Mouse (Mus musculus): ENCODE data around the gene Adprhl1.

The Adprhl1 gene

DNA sequence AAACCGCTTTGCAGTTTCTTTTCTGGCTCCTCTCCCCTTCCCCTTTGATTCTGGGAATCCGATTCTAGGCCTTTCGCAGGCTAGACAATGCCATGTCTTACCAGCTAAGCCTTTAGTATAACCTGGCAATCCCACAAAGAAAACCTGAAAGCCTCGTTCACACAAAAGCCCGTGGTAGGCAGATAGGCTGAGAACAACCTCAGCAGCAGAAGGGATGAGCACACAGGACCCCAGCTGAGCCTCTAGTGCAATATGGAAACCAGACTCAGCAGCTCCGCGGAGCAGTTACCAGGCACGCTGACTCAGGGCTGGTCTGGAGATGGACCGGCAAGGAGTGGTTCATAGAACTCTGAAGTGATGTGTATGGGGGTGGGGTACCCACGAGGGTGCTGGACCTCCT, 59.1 kb downstream of the Adprhl1 start:
- Histone ChIP-seq H3K36me3 (ENCODE audit: control insufficient read depth, insufficient read depth, low read length, poor library complexity, severe bottlenecking) (no peaks in the 10 kb centered on the region), H3K27me3 (ENCODE audit: control insufficient read depth, insufficient read depth, low read length, poor library complexity, severe bottlenecking) (no peaks in the 10 kb centered on the region)
- no peak for DNase-seq (ENCODE audit: low read depth, low spot score)

DNA sequence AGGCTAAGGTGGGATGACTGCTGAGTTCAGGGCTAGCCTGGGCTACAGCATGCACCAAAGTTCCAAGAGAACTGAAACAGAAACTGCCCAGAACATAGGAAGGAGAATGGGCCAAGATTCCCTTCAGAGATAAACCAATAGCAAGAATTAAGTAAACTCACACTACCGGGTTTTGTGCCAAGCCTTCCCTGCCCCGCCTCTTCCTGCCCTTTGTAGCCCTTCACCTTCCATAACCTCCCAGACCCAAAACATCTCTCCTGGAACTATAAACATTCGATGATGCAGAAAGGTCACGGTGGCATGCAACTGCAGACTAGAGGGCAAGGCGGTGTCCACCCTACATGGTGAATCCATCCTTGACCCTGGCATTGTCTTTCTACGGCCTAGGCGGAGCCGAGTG, 63.7 kb downstream of the Adprhl1 start:
- Histone ChIP-seq H3K27me3 (ENCODE audit: control insufficient read depth, insufficient read depth, low read length, poor library complexity, severe bottlenecking) (no peaks in the 10 kb centered on the region), H3K36me3 (ENCODE audit: control insufficient read depth, insufficient read depth, low read length, poor library complexity, severe bottlenecking) (no peaks in the 10 kb centered on the region)

DNA sequence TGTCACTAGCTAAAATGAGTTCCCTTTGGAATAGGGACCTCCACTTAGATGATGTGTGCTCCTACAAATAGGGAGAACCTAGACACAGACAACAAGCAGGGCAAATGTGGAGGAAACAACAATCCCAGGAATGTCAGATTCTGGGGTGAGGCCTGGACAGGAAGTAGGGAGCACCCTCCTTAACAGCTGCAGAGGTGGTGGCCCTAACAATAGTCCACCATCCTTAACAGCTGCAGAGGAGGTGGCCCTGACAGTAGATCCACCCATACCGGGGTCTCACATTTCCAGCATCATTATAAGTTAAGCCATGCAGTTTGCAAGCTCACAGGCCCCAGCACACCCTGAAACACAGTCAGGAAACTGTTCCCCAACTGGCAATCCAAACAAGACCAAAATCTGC, 65.1 kb downstream of the Adprhl1 start:
- H3K36me3 ChIP-seq (ENCODE audit: control insufficient read depth, insufficient read depth, low read length, poor library complexity, severe bottlenecking) = no peaks in the 10 kb centered on the region

More for the DNA sequence above, 63.7 kb downstream of the Adprhl1 start:
- DNase-seq (ENCODE audit: low read depth, low spot score) = no peak

DNA sequence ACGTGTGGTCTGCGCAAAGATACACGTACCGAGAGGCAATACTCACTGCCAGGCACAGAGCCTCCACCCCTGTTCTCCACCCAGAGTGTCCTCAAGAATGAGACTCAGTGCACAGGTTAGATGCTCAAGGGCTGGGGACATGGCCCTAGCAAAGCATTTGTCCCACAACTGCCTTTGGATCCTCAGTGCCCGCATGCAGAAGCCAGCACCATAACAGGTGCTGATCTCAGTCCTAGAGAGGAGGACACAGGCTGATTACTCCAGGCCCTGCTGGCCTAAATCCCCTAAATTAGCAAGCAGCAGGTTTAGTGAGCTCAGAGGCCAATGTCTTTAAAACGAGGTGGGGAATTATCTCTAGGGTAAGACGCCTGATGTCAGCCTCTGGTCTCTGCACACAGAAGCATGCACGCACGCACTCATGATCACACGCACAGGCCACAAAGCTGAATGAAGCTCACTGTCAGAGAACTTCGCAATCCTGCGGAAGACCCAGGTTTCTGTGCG, 65.9 kb downstream of the Adprhl1 start:
- DNase-seq (ENCODE audit: low read depth, low spot score) = no peak
- Histone ChIP-seq H3K36me3 (ENCODE audit: control insufficient read depth, insufficient read depth, low read length, poor library complexity, severe bottlenecking) (no peaks in the 10 kb centered on the region), H3K27me3 (ENCODE audit: control insufficient read depth, insufficient read depth, low read length, poor library complexity, severe bottlenecking) (no peaks in the 10 kb centered on the region)

More for the DNA sequence above, 65.1 kb downstream of the Adprhl1 start:
- H3K27me3 ChIP-seq (ENCODE audit: control insufficient read depth, insufficient read depth, low read length, poor library complexity, severe bottlenecking) = no peaks in the 10 kb centered on the region
- no peak for DNase-seq (ENCODE audit: low read depth, low spot score)

DNA sequence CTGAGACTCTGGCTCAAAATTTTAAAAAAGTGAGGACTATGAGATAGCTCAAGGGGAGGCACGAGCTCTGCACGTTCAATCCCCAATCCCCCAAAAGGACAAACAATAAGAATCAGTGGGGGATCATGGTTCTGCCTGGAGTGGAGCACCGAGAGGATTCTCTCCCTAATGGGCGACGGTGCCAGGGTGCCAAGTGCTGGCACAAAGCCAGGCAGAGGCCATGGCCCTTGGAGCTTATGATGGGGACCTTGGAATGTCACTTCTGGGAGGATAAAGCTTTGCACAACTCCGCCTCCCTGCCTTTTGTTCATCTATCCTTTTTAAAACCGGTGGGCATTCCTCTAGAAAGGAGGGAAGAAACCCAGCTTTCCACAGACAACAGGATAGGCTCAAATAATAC, 66.3 kb downstream of the Adprhl1 start:
- Histone ChIP-seq H3K36me3 (ENCODE audit: control insufficient read depth, insufficient read depth, low read length, poor library complexity, severe bottlenecking) (no peaks in the 10 kb centered on the region), H3K27me3 (ENCODE audit: control insufficient read depth, insufficient read depth, low read length, poor library complexity, severe bottlenecking) (no peaks in the 10 kb centered on the region)
- no peak for DNase-seq (ENCODE audit: low read depth, low spot score)

DNA sequence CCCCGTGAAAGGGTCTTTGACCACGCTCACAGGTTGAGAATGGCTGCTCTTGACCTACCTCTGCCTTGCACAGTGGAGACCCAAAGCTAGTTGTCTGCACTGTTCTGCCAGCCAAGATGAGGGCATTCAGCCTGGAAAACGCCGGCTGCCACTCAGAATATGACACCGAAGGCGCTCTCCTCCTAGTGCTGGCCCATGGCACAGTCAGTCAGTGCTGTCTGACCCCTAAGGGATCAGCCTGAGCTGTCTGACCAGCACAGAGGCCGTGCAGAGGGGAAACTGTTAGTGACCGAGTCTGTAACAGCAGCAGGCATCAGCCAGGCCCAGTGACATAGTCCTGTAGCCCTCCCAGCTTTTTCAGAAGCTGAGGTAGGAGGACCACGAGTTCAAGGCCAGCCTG, 66.7 kb downstream of the Adprhl1 start:
- H3K27me3 ChIP-seq (ENCODE audit: control insufficient read depth, insufficient read depth, low read length, poor library complexity, severe bottlenecking) = no peaks in the 10 kb centered on the region
- no peak for DNase-seq (ENCODE audit: low read depth, low spot score)
- no peaks in the 10 kb centered on the region for H3K36me3 ChIP-seq (ENCODE audit: control insufficient read depth, insufficient read depth, low read length, poor library complexity, severe bottlenecking)

DNA sequence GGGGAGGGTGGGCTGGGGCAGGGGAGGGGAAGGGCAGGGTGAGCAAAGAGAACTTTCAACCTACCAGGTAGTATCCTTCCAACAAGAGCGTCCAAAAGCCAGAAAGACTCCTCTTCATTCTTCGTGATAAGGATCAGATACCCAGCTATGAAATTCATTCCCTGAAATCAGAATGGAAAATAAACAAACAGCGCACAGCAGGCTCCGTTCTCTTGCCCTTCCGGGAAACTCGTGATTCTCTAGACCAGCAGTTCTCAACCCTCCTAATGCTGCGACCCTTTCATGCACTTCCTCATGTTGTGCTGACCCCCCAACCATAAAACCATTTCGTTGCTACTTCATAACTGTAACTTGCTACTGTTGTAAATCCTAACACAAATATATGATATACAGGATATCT, 67.1 kb downstream of the Adprhl1 start:
- Histone ChIP-seq H3K36me3 (ENCODE audit: control insufficient read depth, insufficient read depth, low read length, poor library complexity, severe bottlenecking) (no peaks in the 10 kb centered on the region), H3K27me3 (ENCODE audit: control insufficient read depth, insufficient read depth, low read length, poor library complexity, severe bottlenecking) (no peaks in the 10 kb centered on the region)
- no peak for DNase-seq (ENCODE audit: low read depth, low spot score)

DNA sequence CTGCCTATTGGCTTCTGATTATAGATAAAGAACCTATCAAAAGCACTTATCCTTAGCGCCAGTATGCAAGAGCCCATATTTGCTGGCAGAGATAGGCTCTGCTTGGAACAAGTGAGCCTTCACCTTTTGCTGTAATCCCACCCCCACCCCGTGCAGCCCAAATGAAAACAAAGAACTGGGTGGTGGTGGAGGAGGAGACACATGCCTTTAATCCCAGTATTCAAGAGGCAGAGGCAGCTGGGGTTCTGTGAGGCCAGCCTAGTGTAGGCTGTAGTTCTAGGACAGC, 72.3 kb downstream of the Adprhl1 start:
- no peak for DNase-seq (ENCODE audit: low read depth, low spot score)
- H3K36me3 ChIP-seq (ENCODE audit: control insufficient read depth, insufficient read depth, low read length, poor library complexity, severe bottlenecking) = no peaks in the 10 kb centered on the region
- no peaks in the 10 kb centered on the region for H3K27me3 ChIP-seq (ENCODE audit: control insufficient read depth, insufficient read depth, low read length, poor library complexity, severe bottlenecking)

DNA sequence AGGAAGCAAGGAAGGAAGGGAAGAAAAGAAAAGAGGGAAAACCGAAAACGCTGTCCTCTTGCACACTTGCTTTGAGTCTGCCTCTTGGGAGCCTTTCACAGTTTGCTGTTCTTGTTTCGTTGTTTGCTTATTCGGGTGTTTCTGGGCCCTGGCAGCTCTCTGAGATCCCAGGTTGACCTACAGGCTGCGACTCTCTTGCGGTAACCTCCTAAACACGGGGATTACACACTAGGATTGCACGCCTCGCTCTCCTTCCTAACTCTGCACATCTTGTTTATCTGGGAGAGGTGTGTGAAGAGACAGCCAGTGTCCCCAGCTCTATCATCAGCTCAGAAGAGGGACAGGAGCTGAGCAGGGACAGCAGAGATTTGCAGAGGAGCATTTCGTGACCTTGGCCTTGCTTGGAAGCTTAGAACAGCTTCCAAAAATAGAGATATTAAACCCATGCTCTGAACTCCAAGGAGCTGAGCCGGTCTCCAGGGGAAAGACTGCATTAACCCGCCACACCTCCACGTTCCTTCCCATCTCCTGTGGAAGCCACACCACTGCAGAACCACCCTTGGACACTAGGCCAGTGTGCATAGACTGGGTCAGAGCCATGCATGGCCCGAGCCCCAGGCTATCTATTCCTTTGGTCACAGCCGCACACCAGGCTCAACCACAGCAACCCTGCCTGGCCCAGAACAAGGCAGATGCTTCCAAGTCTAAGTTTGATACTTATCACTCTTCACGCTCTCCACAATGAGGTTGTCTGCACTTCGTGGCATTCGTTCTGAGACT, 72.9 kb downstream of the Adprhl1 start:
- H3K36me3 ChIP-seq (ENCODE audit: control insufficient read depth, insufficient read depth, low read length, poor library complexity, severe bottlenecking) = no peaks in the 10 kb centered on the region
- H3K27me3 ChIP-seq (ENCODE audit: control insufficient read depth, insufficient read depth, low read length, poor library complexity, severe bottlenecking) = no peaks in the 10 kb centered on the region
- no peak for DNase-seq (ENCODE audit: low read depth, low spot score)

DNA sequence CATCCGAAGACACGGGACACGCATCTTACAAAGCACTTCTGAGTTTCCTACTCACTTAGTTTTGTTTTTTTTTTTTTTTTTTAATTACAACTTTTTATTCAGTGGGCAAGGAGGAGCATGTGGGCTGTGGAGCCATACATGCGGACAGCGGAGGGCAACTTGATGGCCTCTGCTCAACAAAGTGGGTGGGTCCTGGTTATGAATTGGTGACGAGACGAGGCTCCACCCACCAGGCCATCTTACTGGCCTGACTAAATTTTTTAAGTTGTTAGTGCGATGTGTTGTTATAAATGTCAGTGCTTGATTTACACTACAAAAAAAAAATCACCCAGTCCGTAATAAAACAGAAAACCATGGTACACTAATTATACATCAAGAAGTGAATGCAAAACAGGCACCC, 73.6 kb downstream of the Adprhl1 start:
- no peaks in the 10 kb centered on the region for H3K27me3 ChIP-seq (ENCODE audit: control insufficient read depth, insufficient read depth, low read length, poor library complexity, severe bottlenecking)
- H3K36me3 ChIP-seq (ENCODE audit: control insufficient read depth, insufficient read depth, low read length, poor library complexity, severe bottlenecking) = no peaks in the 10 kb centered on the region
- DNase-seq (ENCODE audit: low read depth, low spot score) = no peak

DNA sequence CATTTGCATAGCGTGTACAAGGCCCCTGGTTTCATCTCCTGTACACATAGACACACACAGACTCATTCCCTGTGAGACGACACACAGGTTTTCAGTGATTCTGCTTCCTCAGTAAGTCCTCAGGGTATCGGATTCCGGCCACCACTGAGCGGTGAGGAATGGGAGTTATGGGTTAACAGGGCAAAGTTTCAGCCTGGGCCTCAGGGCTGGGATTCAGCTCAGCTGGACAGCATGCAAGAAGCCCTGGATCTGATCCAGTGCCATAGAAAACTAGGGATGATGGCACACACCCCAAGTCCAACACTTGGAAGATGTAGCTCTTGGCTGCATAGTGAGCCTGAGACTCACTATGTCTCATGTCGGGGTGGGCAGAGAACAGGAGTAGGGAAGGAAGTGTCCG, 74.0 kb downstream of the Adprhl1 start:
- no peaks in the 10 kb centered on the region for H3K36me3 ChIP-seq (ENCODE audit: control insufficient read depth, insufficient read depth, low read length, poor library complexity, severe bottlenecking)
- DNase-seq (ENCODE audit: low read depth, low spot score) = no peak

DNA sequence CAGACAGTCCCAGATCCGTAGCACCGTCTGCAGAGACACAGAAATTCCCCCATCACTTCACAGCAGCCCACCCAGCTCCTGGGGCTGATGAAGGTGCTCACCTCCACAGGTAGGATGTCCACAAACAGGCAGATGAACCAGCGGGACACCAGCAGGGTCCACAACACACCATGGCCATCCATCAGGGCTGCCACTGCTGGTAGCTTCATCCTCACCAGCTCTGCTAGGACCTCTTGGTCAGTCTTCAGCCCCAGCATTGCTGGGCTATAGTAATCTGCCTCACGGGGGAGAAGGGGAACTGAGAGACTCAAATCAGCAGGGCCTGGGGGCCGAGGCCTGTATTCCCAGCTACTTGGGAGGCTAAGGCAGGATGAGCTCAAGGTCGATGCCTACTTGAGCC, 74.5 kb downstream of the Adprhl1 start:
- no peaks in the 10 kb centered on the region for H3K27me3 ChIP-seq (ENCODE audit: control insufficient read depth, insufficient read depth, low read length, poor library complexity, severe bottlenecking)
- no peak for DNase-seq (ENCODE audit: low read depth, low spot score)

More for the DNA sequence above, 74.0 kb downstream of the Adprhl1 start:
- H3K27me3 ChIP-seq (ENCODE audit: control insufficient read depth, insufficient read depth, low read length, poor library complexity, severe bottlenecking) = no peaks in the 10 kb centered on the region

DNA sequence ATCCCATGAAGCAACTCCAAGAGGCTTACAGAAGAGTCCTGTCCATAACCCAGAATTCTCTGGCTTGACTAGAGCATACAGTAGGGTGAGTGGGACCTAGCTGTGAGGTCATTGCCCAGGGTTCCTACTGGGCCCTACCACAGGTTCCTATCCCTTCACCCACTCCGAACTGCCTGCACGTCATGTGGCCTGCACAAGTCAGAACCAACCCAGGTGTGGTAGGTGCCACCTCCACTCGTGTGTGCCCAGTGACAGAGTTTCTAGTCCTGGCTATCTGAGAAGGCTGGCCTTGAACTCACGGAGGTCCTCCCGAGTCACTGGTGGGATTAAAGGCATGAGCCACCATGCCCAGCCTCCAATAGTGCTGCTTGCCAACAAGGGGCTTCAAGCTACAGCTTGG, 75.8 kb downstream of the Adprhl1 start:
- Histone ChIP-seq H3K27me3 (ENCODE audit: control insufficient read depth, insufficient read depth, low read length, poor library complexity, severe bottlenecking) (no peaks in the 10 kb centered on the region), H3K36me3 (ENCODE audit: control insufficient read depth, insufficient read depth, low read length, poor library complexity, severe bottlenecking) (peaks cover 6% of the 10 kb centered on the region; the same call in 1 of the 2 replicates)
- DNase-seq (ENCODE audit: low read depth, low spot score) = no peak

More for the DNA sequence above, 74.5 kb downstream of the Adprhl1 start:
- no peaks in the 10 kb centered on the region for H3K36me3 ChIP-seq (ENCODE audit: control insufficient read depth, insufficient read depth, low read length, poor library complexity, severe bottlenecking)

DNA sequence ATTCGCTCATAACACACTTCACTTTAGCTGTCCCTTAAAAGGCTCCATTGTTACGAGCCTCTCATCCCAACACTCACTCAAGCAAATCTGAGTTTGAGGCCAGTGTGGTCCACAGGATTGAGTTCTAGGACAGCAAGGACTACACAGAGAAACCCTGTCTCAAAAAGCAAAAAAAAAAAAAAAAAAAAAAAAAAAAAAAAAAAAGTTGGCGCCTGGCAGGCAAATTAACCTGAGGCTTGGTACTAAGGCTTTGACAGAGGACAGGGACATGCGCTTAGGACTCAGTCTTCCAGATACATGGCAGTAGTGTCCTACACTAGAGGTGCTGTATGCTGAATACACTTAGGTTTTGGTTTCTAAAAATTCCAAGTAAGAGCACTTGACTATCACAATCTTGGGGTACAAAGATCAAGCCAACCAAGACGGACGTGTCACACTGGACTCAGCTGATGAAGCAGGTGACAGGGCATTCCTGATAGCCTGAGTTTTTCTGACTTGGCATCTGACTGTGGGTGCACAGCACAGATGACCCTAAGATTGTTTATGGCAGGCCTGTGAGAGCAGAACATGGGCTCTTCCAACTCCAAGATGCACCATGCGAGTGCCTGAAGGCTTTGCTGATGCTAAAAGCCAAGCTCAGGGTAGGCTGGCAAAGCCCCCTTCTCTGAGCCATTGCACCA, 76.6 kb downstream of the Adprhl1 start:
- no peaks in the 10 kb centered on the region for H3K27me3 ChIP-seq (ENCODE audit: control insufficient read depth, insufficient read depth, low read length, poor library complexity, severe bottlenecking)
- H3K36me3 ChIP-seq (ENCODE audit: control insufficient read depth, insufficient read depth, low read length, poor library complexity, severe bottlenecking) = peaks cover 9% of the 10 kb centered on the region
- DNase-seq (ENCODE audit: low read depth, low spot score) = no peak

DNA sequence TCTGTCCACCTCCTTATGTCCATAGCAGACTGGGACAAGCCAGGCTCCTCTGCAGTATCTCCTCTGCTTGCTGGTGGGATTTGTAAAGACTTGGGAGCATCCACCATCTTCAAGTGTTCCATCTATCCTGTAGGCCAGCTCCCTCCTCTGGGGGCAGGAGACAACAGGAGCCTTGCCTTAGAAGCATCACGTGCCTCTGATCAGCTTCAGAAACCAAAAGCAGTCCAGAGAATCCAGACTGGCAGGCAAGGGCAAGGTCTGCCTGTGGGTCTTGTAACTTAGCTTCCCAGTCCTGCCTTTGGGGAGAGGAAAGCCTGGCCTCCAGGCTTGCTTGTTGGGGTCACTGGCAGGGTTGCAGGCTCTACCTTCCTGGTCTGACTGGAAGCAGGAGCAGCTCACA, 78.3 kb downstream of the Adprhl1 start:
- peaks cover 14% of the 10 kb centered on the region for H3K36me3 ChIP-seq (ENCODE audit: control insufficient read depth, insufficient read depth, low read length, poor library complexity, severe bottlenecking)
- no peak for DNase-seq (ENCODE audit: low read depth, low spot score)
- H3K27me3 ChIP-seq (ENCODE audit: control insufficient read depth, insufficient read depth, low read length, poor library complexity, severe bottlenecking) = no peaks in the 10 kb centered on the region
